Mouse (Mus musculus) embryonic stem cell, embryonic (primary cell): ENCODE results near the gene Mettl1.

Experiments
- CTCF ChIA-PET, 4 experiments: fragments of 300-600 bp in 2 of 4; fragments of 350-600 bp in 2 of 4; sonication (Branson Sonifier 250); formaldehyde crosslinking; loops; one replicate each; lab custom pipeline; 2022; ENCODE audit warnings: inconsistent platforms in 2 of 4; lab: Charles Lee
- POLR2A ChIA-PET, 4 experiments: fragments of 300-600 bp in 2 of 4; fragments of 350-600 bp in 2 of 4; sonication (Branson Sonifier 250); formaldehyde crosslinking; loops; one replicate each; lab custom pipeline; 2022; ENCODE audit warnings: antibody characterized with exemption in 4 of 4, inconsistent platforms in 1 of 4; lab: Charles Lee

Gene Mettl1

DNA sequence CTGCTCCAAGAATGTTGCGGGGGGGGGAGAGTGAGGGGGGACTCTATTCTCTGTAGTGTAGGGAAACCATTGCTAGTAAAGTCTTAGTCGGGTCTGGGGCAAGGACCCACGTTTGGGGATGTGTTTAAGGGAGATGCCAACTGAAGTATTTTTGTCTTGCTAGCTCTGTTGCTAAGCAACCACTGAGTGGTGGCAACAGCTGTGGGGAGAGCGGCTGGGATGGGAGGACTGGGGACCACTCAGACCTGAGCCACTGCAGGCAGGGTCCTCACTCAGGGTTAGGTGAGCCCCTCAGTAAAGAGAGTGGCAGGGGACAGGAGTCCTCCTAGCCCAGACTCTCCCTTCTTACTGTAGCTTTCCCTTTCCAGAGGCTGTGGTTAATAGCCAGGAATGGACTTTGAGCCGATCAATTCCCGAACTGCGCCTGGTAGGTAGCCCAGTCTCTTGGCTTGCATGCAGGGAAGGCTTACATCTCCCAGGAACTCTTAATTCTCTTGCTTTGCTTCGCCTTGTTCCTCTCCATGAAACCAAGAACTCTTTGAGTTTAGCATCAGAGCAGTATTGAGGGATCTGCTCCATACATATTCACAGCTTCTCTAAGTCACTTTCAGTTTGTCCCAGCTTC is 40.9 kb downstream of the Mettl1 start:
- ChIA-PET POLR2A (interaction anchor here in 3 of 4 experiments (0.6 to 1.5 kb wide), 6 partner anchors 11 to 345 kb away, joined by 3 to 6 read pairs (median 4); partner anchors contain the start of genes Cdk4 (in 1 of the 3) and Os9 (in 1 of the 3)), CTCF (interaction anchor here in 2 of 4 experiments (0.7 to 1.6 kb wide), 3 partner anchors 24 to 104 kb away, joined by 3 to 5 read pairs (median 4); no protein-coding TSS in a partner anchor)

DNA sequence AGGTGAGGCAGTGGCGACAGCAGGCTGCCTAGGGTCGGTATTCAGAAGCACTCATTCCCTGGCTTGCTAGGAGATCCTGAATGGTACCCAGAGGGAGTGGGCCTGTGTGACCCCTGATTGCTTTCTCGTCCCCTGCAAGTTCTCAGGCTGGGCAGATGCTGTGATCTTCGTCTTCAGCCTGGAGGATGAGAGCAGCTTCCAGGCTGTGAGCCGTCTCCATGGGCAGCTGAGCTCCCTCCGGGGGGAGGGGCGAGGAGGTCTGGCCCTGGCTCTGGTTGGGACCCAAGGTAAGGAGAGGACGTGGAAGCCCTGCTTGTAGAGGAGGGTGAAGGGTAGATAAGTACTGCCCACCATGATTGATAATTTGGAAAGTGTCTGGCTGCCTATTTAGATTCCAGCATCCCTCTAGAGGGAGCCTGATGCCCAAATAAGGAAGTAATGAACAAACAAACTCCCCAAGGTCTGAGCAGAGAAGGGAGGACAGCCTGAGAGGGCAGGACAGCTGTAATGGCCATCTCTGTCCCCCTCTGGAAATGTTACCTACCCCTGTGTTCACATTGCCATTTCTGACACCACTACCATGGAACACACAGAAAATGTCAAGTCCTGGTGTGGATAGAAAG is 42.2 kb downstream of the Mettl1 start:
- ChIA-PET POLR2A (interaction anchor here in 1 of 4 experiments (1.4 to 1.5 kb wide), 2 partner anchors 17 to 37 kb away, joined by 3 to 5 read pairs; partner anchors contain the start of gene Os9), CTCF (interaction anchor here in 3 of 4 experiments (0.5 to 1.6 kb wide), 4 partner anchors 9 to 25 kb away, joined by 3 to 4 read pairs (median 3); no protein-coding TSS in a partner anchor)

DNA sequence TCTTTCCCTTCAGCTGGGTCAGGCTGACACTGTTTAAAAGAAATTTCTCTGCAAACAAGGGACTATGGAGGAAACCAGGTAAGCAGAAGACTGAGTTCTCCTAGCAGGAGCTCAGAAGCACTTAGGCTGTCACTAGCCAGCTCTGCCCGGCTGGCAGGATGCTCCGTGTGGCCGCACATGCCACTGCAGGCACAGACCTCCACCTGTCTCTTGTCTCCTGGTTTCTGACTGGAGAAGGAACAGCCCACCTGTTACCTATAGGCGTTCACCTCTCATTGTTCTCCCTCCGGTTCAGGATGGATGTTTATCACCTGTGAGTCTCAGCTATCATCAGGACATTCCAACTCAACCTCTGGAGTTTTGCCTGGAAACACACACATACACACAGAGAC is 42.7 kb downstream of the Mettl1 start:
- ChIA-PET POLR2A (interaction anchor here in 2 of 4 experiments (1.5 to 2.1 kb wide), 2 partner anchors 8 to 17 kb away, joined by 3 to 7 read pairs; partner anchors contain the start of gene Agap2 (in 1 of the 2)), CTCF (interaction anchor here in 3 of 4 experiments (0.5 to 1.6 kb wide), 4 partner anchors 8 to 26 kb away, joined by 3 to 4 read pairs (median 3); no protein-coding TSS in a partner anchor)

DNA sequence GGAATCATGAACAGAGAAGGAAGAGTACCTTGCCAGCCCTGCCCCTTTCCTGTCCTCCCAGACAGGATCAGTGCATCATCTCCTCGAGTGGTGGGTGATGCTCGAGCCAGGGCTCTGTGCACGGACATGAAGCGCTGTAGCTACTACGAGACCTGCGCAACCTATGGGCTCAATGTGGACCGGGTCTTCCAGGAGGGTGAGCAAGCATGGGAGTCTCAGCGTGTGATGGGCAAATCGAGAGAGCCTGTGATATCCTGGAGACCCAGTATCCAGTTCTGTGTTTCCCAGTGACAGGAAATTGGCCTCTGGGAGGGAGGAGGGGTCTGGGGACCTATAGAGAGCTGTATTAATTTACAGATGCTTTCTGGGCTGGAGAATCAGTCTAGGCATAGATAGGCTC is 43.8 kb downstream of the Mettl1 start:
- ChIA-PET POLR2A (interaction anchor here in 2 of 4 experiments (1.0 to 2.1 kb wide), 4 partner anchors 9 to 160 kb away, joined by 3 to 7 read pairs (median 6); partner anchors contain the start of genes Agap2 (in 1 of the 2) and Tspan31 (in 1 of the 2)), CTCF (interaction anchor here in 1 of 4 experiments (0.7 to 1.8 kb wide), 2 partner anchors 10 to 112 kb away, joined by 3 to 7 read pairs; partner anchors contain the start of gene Agap2)

DNA sequence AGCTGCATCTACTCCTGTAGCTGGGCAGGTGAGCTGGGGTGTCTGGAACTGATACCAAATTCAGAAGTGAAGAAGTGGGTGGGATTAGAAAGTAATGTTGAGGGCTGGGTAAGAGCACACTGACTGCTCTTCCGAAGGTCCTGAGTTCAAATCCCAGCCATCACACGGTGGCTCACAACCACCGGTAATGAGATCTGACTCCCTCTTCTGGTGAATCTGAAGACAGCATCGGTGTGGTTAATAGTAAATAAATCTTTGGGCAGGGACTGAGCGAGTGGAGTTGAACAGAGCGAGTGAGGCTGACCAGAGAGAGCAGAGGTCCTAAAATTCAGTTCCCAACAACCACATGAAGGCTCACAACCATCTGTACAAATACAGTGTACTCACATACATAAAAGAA is 44.4 kb downstream of the Mettl1 start:
- POLR2A ChIA-PET, result interaction anchor here in 2 of 4 experiments (1.0 to 2.1 kb wide), 4 partner anchors 10 to 161 kb away, joined by 3 to 7 read pairs (median 6); partner anchors contain the start of genes Agap2 (in 1 of the 2) and Tspan31 (in 1 of the 2)

DNA sequence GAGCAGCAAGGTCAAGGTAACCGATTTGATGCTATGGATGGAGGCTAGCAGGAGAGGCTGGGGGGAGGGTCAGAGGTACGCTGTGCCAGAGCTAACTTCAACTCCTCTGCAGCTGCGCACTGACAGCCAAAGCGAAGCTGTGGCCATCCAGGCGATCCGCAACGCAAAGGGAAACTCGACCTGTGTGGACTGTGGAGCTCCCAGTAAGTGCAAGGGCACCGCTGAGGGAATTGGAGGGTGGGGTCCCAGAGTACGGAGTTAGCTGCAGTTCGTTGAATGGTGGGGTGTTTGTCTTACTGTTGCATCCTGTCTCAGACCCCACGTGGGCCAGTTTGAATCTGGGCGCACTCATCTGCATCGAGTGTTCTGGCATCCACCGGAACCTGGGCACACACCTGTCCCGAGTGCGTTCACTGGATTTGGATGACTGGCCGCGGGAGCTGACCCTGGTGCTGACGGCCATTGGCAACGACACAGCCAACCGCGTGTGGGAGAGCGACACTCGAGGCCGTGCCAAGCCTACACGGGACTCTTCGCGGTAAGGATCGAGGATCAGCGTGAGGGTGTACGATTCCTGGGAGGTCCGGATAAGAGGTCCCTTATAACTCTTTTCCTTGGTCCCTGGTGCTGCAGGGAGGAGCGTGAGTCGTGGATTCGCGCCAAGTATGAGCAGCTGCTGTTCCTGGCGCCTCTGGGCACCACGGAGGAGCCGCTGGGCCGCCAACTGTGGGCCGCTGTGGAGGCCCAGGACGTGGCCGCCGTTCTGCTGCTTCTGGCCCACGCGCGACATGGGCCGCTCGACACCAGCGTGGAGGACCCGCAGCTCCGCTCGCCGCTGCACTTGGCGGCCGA is 49.6 kb downstream of the Mettl1 start:
- CTCF ChIA-PET, result interaction anchor here (0.6 to 1.7 kb wide), 12 partner anchors 11 to 436 kb away, joined by 3 to 5 read pairs (median 4); partner anchors contain the start of genes Agap2 (in 2 of the 4) and Os9 (in 1 of the 4)
- POLR2A ChIA-PET, result interaction anchor here (0.6 to 2.1 kb wide), 12 partner anchors 12 to 447 kb away, joined by 3 to 7 read pairs (median 3); partner anchors contain the start of gene Tspan31 (in 3 of the 4)

More for the DNA sequence above, 44.4 kb downstream of the Mettl1 start:
- CTCF ChIA-PET, result interaction anchor here in 2 of 4 experiments (0.7 to 1.8 kb wide), 4 partner anchors 8 to 112 kb away, joined by 3 to 7 read pairs (median 4); partner anchors contain the start of gene Agap2 (in 1 of the 2)

DNA sequence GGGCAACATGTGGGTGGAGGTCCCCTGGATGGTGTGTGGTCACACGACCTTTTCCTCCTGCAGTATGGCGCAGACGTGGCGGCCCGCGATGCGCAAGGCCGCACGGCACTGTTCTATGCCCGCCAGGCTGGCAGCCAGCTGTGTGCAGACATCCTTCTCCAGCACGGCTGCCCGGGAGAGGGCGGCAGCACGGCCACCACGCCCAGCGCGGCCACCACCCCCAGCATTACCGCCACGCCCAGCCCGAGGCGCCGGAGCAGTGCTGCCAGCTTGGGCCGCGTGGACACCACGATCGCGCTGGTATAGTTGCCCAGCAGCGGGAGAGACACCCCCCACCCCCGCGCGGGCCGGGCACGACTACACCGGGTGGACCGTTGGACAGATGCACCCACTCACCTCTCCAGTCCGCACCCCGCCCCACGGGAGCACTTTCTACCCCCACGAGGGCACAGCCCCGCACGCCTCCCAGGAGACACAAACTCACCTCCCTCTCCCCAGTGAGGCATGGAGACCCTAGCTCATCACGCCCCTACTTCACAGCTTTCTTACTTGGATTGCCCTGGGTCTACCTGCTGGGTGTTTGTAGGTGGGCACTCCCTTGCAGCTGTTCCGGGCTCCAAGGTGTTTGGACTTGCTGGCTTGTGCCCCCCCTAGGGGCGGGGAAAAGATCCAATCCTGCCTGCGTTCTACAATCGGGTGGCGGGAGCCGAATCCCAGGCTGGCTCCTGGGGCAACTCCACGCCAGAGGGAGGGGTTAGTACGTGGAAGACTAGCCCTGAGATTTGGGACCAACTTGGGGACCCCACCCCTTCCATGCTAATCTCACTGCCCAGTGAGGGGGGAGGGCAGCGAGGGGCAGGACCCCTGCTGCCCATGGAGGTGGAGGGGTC is 50.5 kb downstream of the Mettl1 start:
- POLR2A ChIA-PET, result interaction anchor here (0.5 to 2.8 kb wide), 11 partner anchors 11 to 417 kb away, joined by 3 to 10 read pairs (median 3); partner anchors contain the start of gene Tspan31 (in 3 of the 4)
- CTCF ChIA-PET, result interaction anchor here in 3 of 4 experiments (0.6 to 1.7 kb wide), 12 partner anchors 8 to 435 kb away, joined by 3 to 5 read pairs (median 4); partner anchors contain the start of gene Agap2 (in 2 of the 3)

DNA sequence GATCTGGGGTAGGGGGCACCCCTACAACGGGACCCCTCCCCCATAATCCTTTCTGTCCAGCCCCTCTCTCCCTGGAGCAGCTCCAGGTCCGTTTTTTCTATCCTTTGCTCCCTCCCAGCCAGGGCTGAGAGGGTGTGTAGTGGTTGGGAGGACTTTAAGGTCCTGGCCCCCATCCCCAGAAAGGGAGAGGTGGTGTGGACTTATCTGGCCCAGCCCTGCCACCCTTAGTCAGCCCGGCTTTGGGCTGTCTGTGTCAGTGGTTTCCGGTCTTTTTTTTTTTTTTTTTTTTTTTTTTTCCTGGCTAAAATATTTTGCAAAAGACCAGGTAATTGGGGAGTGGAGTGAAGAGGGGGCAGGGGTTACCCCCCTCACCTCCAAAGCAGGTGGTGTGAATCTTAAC is 51.5 kb downstream of the Mettl1 start:
- CTCF ChIA-PET, result interaction anchor here in 2 of 4 experiments (1.3 to 1.4 kb wide), 2 partner anchors 9 to 12 kb away, joined by 3 to 4 read pairs; no protein-coding TSS in a partner anchor
- POLR2A ChIA-PET, result interaction anchor here in 1 of 4 experiments (1.9 to 2.8 kb wide), 3 partner anchors 12 to 30 kb away, joined by 7 to 10 read pairs (median 8); partner anchors contain the start of gene Tspan31

DNA sequence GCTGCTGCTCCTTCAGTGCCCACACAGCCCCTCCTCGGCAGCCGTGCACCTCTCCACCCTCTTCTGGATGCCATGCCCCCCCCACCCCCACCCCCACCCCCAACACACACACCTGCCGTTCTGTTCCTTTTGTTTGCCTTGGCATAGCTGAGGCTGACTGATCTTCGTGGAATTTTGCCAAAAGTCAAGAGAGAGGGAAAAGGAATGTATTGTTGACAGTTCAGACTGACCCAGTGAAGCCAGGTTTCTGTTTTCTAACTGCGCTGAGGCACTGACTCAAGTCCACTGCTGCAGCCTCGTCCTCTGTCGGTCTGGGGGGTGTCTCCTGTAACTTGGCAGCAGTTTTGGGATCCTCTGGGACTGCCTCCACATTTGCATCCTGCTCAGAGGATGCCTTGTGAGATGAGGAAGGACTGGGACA is 53.2 kb downstream of the Mettl1 start:
- ChIA-PET POLR2A (interaction anchor here in 3 of 4 experiments (0.6 to 1.9 kb wide), 8 partner anchors 16 to 644 kb away, joined by 3 to 8 read pairs (median 4); partner anchors contain the start of genes Os9 (in 1 of the 3) and Tspan31 (in 1 of the 3)), CTCF (interaction anchor here in 2 of 4 experiments (1.4 to 1.7 kb wide), 2 partner anchors 36 to 255 kb away, joined by 3 to 4 read pairs; no protein-coding TSS in a partner anchor)
